Mouse (Mus musculus) ES-E14 (cell line): ENCODE measurements at regions not wholly inside any gene's neighbourhood (a gene's known extent, or its start where the extent isn't known, plus 50 kb on each side); places are given as distances from the start of the nearest gene placed in this dataset.
"Not testable (repeated sequence)": the region's sequence is repeated elsewhere in the genome, so short reads cannot be mapped to it uniquely, and the experiment has no call there.

Source experiments
- DNase-seq: peaks from one replicate; pipeline ENCODE4 v3.0.0-alpha.2; 2013; ENCODE audit warnings: low read depth, low spot score
- H3K27ac ChIP-seq: 2 replicates; pipeline ENCODE4 v1.5.1; 2012; ENCODE audit warnings: low read depth, mild to moderate bottlenecking, low read length, moderate library complexity, mixed read lengths; ENCODE audit not compliant: poor library complexity, insufficient read depth, severe bottlenecking
- H3K36me3 ChIP-seq: 2 replicates; pipeline ENCODE4 v1.6.1; 2012; ENCODE audit warnings: mild to moderate bottlenecking, low read length, moderate library complexity, mixed read lengths; ENCODE audit not compliant: control insufficient read depth, poor library complexity, insufficient read depth, severe bottlenecking
- H3K4me1 ChIP-seq, 2 experiments: fragments of 150-350 bp in 1 of 2; sonication (generic) in 1 of 2; 2 replicates each; pipeline ENCODE4 v1.6.1; 2012; ENCODE audit warnings: low read length in 2 of 2, mild to moderate bottlenecking in 1 of 2, mixed read lengths in 1 of 2; ENCODE audit not compliant: control insufficient read depth in 2 of 2, insufficient read depth in 2 of 2, poor library complexity in 1 of 2
- H3K4me3 ChIP-seq, 2 experiments: fragments of 150-350 bp in 1 of 2; sonication (generic) in 1 of 2; 2 replicates each; pipeline ENCODE4 v1.5.1; 2012; ENCODE audit warnings: low read length in 2 of 2, low read depth in 1 of 2, mild to moderate bottlenecking in 1 of 2, mixed read lengths in 1 of 2; ENCODE audit not compliant: insufficient read depth in 1 of 2, poor library complexity in 1 of 2, severe bottlenecking in 1 of 2
- H3K9ac ChIP-seq: 2 replicates; pipeline ENCODE4 v1.6.1; 2012; ENCODE audit warnings: low read depth, mild to moderate bottlenecking, low read length, mixed read lengths; ENCODE audit not compliant: poor library complexity, insufficient read depth, severe bottlenecking
- H3K9me3 ChIP-seq: fragments of 150-350 bp; sonication (generic); 2 replicates; pipeline ENCODE4 v1.6.1; 2012; ENCODE audit warnings: low read depth, mild to moderate bottlenecking, low read length; ENCODE audit not compliant: control insufficient read depth, insufficient read depth
- CHD2 ChIP-seq: IDR thresholded peaks from 2 replicates; pipeline ENCODE4 v1.6.1; 2014; ENCODE audit warnings: mild to moderate bottlenecking, low read depth, low read length, inconsistent platforms
- HCFC1 ChIP-seq: IDR thresholded peaks from 2 replicates; pipeline ENCODE4 v1.6.1; 2012; ENCODE audit warnings: low read length, inconsistent platforms, borderline replicate concordance; ENCODE audit not compliant: insufficient read depth
- MAFK ChIP-seq: IDR thresholded peaks from 2 replicates; pipeline ENCODE4 v1.6.1; 2014; ENCODE audit warnings: mild to moderate bottlenecking, low read depth, low read length, inconsistent platforms; ENCODE audit not compliant: insufficient read depth
- ZC3H11A ChIP-seq: IDR thresholded peaks from 2 replicates; pipeline ENCODE4 v1.6.1; 2012; ENCODE audit warnings: low read depth, mild to moderate bottlenecking, inconsistent platforms, low read length, borderline replicate concordance
- ZNF384 ChIP-seq: IDR thresholded peaks from 2 replicates; pipeline ENCODE4 v1.6.1; 2012; ENCODE audit warnings: low read depth, low read length, inconsistent platforms
- in situ Hi-C, 2 experiments: fragments of 600-800 bp; cut with MboI; formaldehyde crosslinking; loops; one replicate each; pipeline ENCODE4 v1.15.1; 2025; ENCODE audit warnings: low sequenced_read_pairs in 2 of 2, inconsistent platforms in 1 of 2; ENCODE audit not compliant: unreplicated experiment in 2 of 2

DNA sequence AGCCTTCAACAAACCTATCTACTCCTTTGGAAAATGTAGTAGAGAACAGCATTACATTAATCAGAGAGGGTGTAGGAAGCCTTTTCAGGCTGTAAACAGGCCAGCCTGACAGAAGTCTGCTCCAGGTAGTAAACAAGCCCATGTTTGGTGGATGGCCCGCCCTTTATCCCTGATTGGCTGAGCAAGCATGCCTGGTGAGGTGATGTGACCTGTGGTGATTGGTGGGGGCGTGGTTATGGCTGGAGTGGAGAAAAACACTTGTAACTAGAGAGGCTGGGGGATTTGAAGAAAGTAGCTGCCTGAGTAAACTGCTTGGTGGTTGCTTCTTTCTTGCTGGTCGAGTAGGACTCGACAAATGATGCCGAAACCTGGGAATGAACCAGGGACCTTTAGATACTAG, 621.3 kb upstream of the Dsel start:
- H3K9ac ChIP-seq, H3K9me3 ChIP-seq, H3K4me1 ChIP-seq, H3K36me3 ChIP-seq, DNase-seq, H3K4me3 ChIP-seq, in situ Hi-C loops, H3K27ac ChIP-seq: not testable (repeated sequence)

DNA sequence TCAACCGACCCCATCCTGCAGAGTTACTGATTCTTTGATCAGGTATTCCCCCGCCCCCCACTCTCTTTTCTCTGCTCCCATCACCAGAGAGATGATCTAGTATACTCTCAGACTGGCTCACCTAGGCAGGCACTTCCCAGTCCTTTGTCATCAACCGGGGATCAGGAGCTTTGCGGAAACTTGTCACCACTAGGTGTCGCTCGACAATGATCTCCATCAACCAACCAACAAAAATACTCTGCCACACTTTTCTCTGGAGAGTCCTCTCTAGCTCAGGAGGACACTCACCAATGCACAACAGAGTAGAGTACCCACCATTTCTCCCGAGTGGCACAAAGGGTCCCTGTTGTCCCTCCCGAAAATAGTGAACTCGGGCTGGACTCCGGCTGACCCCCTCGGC, 591.3 kb upstream of the Dsel start:
- H3K9me3 ChIP-seq = no peaks in the 10 kb centered on the region
- H3K27ac ChIP-seq = no peak overlapping the region
- TF ChIP-seq HCFC1 (no peak), CHD2 (no peak), ZC3H11A (0 out of 2 replicates have a peak, but pooled peaks have one; percentile 20), ZNF384 (no peak)
- H3K4me3 ChIP-seq = no peak overlapping the region
- H3K9ac ChIP-seq = no peak overlapping the region
- H3K36me3 ChIP-seq = no peaks in the 10 kb centered on the region
- DNase-seq = peak; percentile 78
- H3K4me1 ChIP-seq = no peaks in the 10 kb centered on the region
- in situ Hi-C loops = no loop called here

DNA sequence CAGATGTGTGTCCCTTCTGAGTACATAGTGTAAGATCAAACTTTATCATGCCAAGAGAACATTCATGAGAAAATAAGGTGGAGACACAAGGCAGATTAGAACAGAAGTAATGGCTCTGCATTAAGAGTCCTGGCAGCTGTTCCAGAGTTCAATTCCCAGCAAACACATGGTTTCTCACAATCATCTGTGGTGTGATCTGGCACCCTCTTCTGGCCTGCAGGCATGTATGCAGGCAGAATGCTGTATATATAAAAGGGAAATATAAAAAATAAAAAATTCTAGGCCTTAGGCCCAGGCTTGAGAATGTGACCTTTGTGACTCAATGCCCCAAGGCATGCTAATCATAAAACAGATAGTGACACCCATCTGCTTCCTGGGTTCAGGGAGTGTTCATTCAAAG, 587.7 kb upstream of the Dsel start:
- H3K36me3 ChIP-seq = no peaks in the 10 kb centered on the region
- in situ Hi-C loops = no loop called here
- H3K27ac ChIP-seq = no peak overlapping the region
- H3K9me3 ChIP-seq = no peaks in the 10 kb centered on the region
- no peak for TF ChIP-seq HCFC1
- no peak for TF ChIP-seq CHD2
- TF ChIP-seq ZNF384 = no peak; the same call in 1 of the 2 replicates
- no peak for TF ChIP-seq ZC3H11A
- TF ChIP-seq MAFK = no peak
- DNase-seq = no peak
- H3K9ac ChIP-seq = no peak overlapping the region
- H3K4me3 ChIP-seq = no peak overlapping the region
- H3K4me1 ChIP-seq = no peaks in the 10 kb centered on the region

DNA sequence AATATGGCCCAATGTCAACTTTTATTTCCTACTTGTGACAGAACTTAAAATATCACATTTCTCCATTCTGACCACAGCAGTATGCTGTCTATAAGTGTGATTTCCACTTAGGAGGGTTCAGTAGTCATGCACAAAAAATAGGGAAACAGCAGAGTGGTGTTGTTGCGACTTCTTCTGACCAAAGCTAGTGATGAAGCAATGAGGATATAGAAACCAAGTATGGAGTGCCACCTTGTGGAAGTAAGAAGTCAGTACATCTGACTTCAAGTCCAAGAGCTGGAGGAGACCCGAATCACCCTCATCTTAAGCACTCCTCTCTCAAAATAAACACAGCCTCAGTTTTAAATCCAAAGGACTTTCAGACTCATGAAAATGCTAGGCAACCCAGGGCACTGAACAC, 586.9 kb upstream of the Dsel start:
- no peaks in the 10 kb centered on the region for H3K9me3 ChIP-seq
- H3K9ac ChIP-seq = no peak overlapping the region
- TF ChIP-seq ZNF384 (no peak), ZC3H11A (peak; percentile 23; the same call in 1 of the 2 replicates)
- H3K4me1 ChIP-seq = no peaks in the 10 kb centered on the region
- H3K36me3 ChIP-seq = no peaks in the 10 kb centered on the region
- H3K4me3 ChIP-seq = no peak overlapping the region
- no peak overlapping the region for H3K27ac ChIP-seq
- in situ Hi-C loops = no loop called here
- DNase-seq = no peak

DNA sequence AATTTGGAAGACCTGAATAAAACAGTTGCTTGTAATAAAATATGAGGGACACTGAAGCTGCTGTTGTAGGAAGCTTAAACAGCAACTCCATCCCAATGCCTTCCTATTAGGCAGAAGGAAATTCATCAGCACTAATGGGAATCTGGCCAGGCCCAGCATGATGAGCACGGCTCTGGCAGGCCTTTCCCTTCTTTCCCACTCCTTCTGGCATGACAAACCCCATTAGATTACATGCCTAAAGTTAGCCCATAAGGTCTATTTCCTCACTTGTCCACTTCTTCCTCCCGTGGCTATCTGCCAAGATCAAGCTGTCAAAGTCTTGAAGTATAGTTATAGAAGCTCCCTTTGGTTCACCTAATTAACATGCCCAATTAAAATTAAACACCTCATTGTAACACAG, 574.4 kb upstream of the Dsel start:
- no peak overlapping the region for H3K27ac ChIP-seq
- in situ Hi-C loops = no loop called here
- no peak overlapping the region for H3K9ac ChIP-seq
- H3K4me3 ChIP-seq = no peak overlapping the region
- no peak for TF ChIP-seq ZC3H11A
- TF ChIP-seq ZNF384 = no peak
- TF ChIP-seq HCFC1 = no peak
- TF ChIP-seq MAFK = no peak
- no peak for TF ChIP-seq CHD2
- H3K4me1 ChIP-seq = no peaks in the 10 kb centered on the region
- no peaks in the 10 kb centered on the region for H3K36me3 ChIP-seq
- no peak for DNase-seq
- no peaks in the 10 kb centered on the region for H3K9me3 ChIP-seq
